Mouse (Mus musculus) lung, postnatal 0 days (tissue): ENCODE measurements around the gene Fcgbp. TPM values are rescaled to one million over a fixed set of nuclear protein-coding genes. Genes with fewer than 3 reads are reported as not detected.
A peak's percentile ranks its signal among the peaks of the same experiment; 100 is the strongest.

Experiments
- ATAC-seq: fragments of 200-750 bp; cut with Nextera tagmentation; 2 replicates; pipeline ENCODE4 v1.8.0; 2017; ENCODE audit warnings: moderate library complexity
- DNase-seq: peaks from one replicate; pipeline ENCODE4 v3.0.0-alpha.2; 2016; ENCODE audit warnings: low spot score
- H3K27ac ChIP-seq: fragments of 300-500 bp; sonication (generic); 2 replicates; pipeline ENCODE4 v1.5.1; 2014; ENCODE audit warnings: antibody characterized with exemption, mild to moderate bottlenecking, low read length, mixed read lengths
- H3K27me3 ChIP-seq: fragments of 300-500 bp; sonication (generic); replicated peaks from 2 replicates; pipeline ENCODE4 v1.6.1; 2014; ENCODE audit warnings: low read length, mixed read lengths; ENCODE audit not compliant: insufficient read depth
- H3K36me3 ChIP-seq: fragments of 300-500 bp; sonication (generic); 2 replicates; pipeline ENCODE4 v1.6.1; 2014; ENCODE audit warnings: low read length, mixed read lengths; ENCODE audit not compliant: insufficient read depth
- H3K4me1 ChIP-seq: fragments of 300-500 bp; sonication (generic); 2 replicates; pipeline ENCODE4 v1.6.1; 2014; ENCODE audit warnings: antibody characterized with exemption, low read depth, low read length, mixed read lengths; ENCODE audit not compliant: insufficient read depth
- H3K4me2 ChIP-seq: fragments of 300-500 bp; sonication (generic); replicated peaks from 2 replicates; pipeline ENCODE4 v1.6.1; 2014; ENCODE audit warnings: low read depth, mild to moderate bottlenecking, low read length, moderate library complexity, mixed read lengths
- H3K4me3 ChIP-seq: fragments of 300-500 bp; sonication (generic); 2 replicates; pipeline ENCODE4 v1.5.1; 2014; ENCODE audit warnings: low read depth, low read length
- H3K9ac ChIP-seq: fragments of 300-500 bp; sonication (generic); replicated peaks from 2 replicates; pipeline ENCODE4 v1.6.1; 2014; ENCODE audit warnings: low read depth, mild to moderate bottlenecking
- H3K9me3 ChIP-seq: fragments of 300-500 bp; sonication (generic); 2 replicates; pipeline ENCODE4 v1.6.1; 2016; ENCODE audit warnings: low read length, mixed read lengths
- CTCF ChIP-seq: IDR thresholded peaks from 2 replicates; pipeline ENCODE4 v1.5.1; 2016; ENCODE audit warnings: antibody characterized with exemption, mild to moderate bottlenecking
- EP300 ChIP-seq: IDR thresholded peaks from 2 replicates; pipeline ENCODE4 v1.6.1; 2016; ENCODE audit warnings: antibody characterized with exemption, mild to moderate bottlenecking, control low read depth
- WGBS: fragments of 180-500 bp; shearing (Covaris S2); extraction: QIAGEN DNeasy Blood & Tissue Kit; methylation state at CpG from one replicate; pipeline ENCODE4 v1.1.7; 2014; 5-methylcytosine and 5-hydroxymethylcytosine counted together
- polyA plus RNA-seq: library from polyadenylated mRNA; unstranded; fragments of >200 nt; fragmentation: Nextera tagmentation; extraction: Ambion mirVana; gene quantifications from 2 replicates; pipeline ENCODE4 v1.2.1, GENCODE M21; 2015

The Fcgbp gene
- 1.9 and 2.2 TPM in 2 replicates for polyA plus RNA-seq

- Histone ChIP-seq H3K27me3 (no peaks in the 10 kb centered on the region), H3K36me3 (no peaks in the 10 kb centered on the region), H3K4me2 (no peak within 1 kb of the TSS), H3K4me3 (no peak within 1 kb of the TSS), H3K27ac (no peak within 1 kb of the TSS), H3K9me3 (no peaks in the 10 kb centered on the region), H3K9ac (no peak within 1 kb of the TSS), H3K4me1 (no peaks in the 10 kb centered on the region)
- DNase-seq = no peak
- TF ChIP-seq CTCF = no peak
- TF ChIP-seq EP300 = no peak
- WGBS = 84% methylated on average over 21 of the region's 21 CpGs
- no peak for ATAC-seq
Measured at GRCm38 (mm10) chr7:28070531-28071298, at the start of gene Fcgbp. Gene Fcgbp, plus strand, starts transcription at chr7:28071236.

GRCm38 (mm10) chr7:28044524-28044923, 26.5 kb upstream of the Fcgbp start:
- 88% methylated on average over 4 of the region's 4 CpGs for WGBS
- Histone ChIP-seq H3K4me2 (no peak overlapping the region), H3K27me3 (no peaks in the 10 kb centered on the region), H3K4me3 (no peak overlapping the region), H3K9me3 (no peaks in the 10 kb centered on the region), H3K4me1 (no peaks in the 10 kb centered on the region), H3K36me3 (peaks cover 47% of the 10 kb centered on the region), H3K27ac (no peak overlapping the region), H3K9ac (no peak overlapping the region)
- DNase-seq (no peak), ATAC-seq (no peak)
- TF ChIP-seq EP300 = no peak
- no peak for TF ChIP-seq CTCF

GRCm38 (mm10) chr7:28049476-28050409, 21.3 kb upstream of the Fcgbp start, which contains the start of gene Psmc4:
Gene Psmc4, minus strand, starts transcription at chr7:28050101.
- DNase-seq (peak; percentile 100), ATAC-seq (peak; percentile 96)
- no peaks in the 10 kb centered on the region for H3K4me1 ChIP-seq
- TF ChIP-seq EP300 = peak; percentile 23; the same call in 1 of the 2 replicates
- TF ChIP-seq CTCF = peak; percentile 87
- peaks cover 28% of the 10 kb centered on the region for H3K36me3 ChIP-seq
- peak within 1 kb of the TSS; percentile 75 for H3K4me3 ChIP-seq
- peak within 1 kb of the TSS; percentile 88 for H3K4me2 ChIP-seq
- H3K27me3 ChIP-seq = no peaks in the 10 kb centered on the region
- H3K9me3 ChIP-seq = no peaks in the 10 kb centered on the region
- under 1% methylated on average over 52 of the region's 52 CpGs for WGBS
- H3K9ac ChIP-seq = peak within 1 kb of the TSS; percentile 84
- 0 out of 2 replicates have a peak within 1 kb of the TSS, but pooled peaks have one; percentile 49 for H3K27ac ChIP-seq

DNA sequence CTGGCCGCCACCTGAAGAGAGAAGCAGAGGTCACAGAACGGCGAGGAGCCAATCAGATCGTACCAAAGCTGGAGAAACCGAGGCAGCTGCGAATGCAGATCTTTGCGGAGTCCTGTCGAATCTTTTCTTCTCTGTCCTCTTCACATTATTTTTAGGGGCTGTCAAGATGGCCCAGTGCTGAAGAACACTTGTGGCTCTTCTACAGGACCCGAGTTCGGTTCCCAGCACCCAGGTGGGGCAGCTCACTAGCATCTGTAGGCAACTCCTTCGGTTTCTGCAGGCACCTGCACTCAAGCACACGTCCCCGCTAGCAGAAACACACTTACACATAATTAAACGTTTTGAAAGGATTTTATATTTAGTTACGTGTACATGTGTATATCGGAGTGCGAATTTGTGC, 20.5 kb upstream of the Fcgbp start:
- Histone ChIP-seq H3K36me3 (peaks cover 23% of the 10 kb centered on the region; the same call in 1 of the 2 replicates), H3K4me1 (no peaks in the 10 kb centered on the region), H3K27ac (no peak overlapping the region), H3K27me3 (no peaks in the 10 kb centered on the region), H3K9me3 (no peaks in the 10 kb centered on the region), H3K9ac (no peak overlapping the region), H3K4me2 (no peak overlapping the region), H3K4me3 (no peak overlapping the region)
- WGBS = 57% methylated on average over 17 of the region's 17 CpGs
- DNase-seq (no peak), ATAC-seq (no peak)
- no peak for TF ChIP-seq CTCF
- TF ChIP-seq EP300 = no peak

GRCm38 (mm10) chr7:28053046-28053930, 17.7 kb upstream of the Fcgbp start:
- Histone ChIP-seq H3K4me2 (no peak overlapping the region), H3K36me3 (peaks cover 1% of the 10 kb centered on the region; the same call in 1 of the 2 replicates), H3K27me3 (no peaks in the 10 kb centered on the region), H3K27ac (peak overlapping the region; percentile 64; the same call in 1 of the 2 replicates), H3K4me1 (no peaks in the 10 kb centered on the region), H3K9me3 (no peaks in the 10 kb centered on the region), H3K9ac (no peak overlapping the region), H3K4me3 (no peak overlapping the region)
- 56% methylated on average over 6 of the region's 6 CpGs for WGBS
- TF ChIP-seq EP300 = 0 out of 2 replicates have a peak, but pooled peaks have one; percentile 43
- no peak for TF ChIP-seq CTCF
- peak; percentile 62 for ATAC-seq
- peak; percentile 89 for DNase-seq
